Mouse (Mus musculus) hindbrain, embryonic 16.5 days (tissue): ENCODE results near the gene Arpc2. TPM values are rescaled to one million over a fixed set of nuclear protein-coding genes. Genes with fewer than 3 reads are reported as not detected.

Source experiments
- ATAC-seq: fragments of 200-750 bp; cut with Nextera tagmentation; 2 replicates; pipeline ENCODE4 v1.8.0; 2017; ENCODE audit warnings: moderate TSS enrichment, moderate library complexity
- H3K27ac ChIP-seq: fragments of 300-500 bp; sonication (generic); 2 replicates; pipeline ENCODE4 v1.5.1; 2014; ENCODE audit warnings: low read depth, mild to moderate bottlenecking, control low read depth, low read length, moderate library complexity
- H3K27me3 ChIP-seq: fragments of 300-500 bp; sonication (generic); replicated peaks from 2 replicates; pipeline ENCODE4 v1.6.1; 2014; ENCODE audit warnings: low read length; ENCODE audit not compliant: control insufficient read depth, insufficient read depth
- H3K36me3 ChIP-seq: fragments of 300-500 bp; sonication (generic); 2 replicates; pipeline ENCODE4 v1.6.1; 2014; ENCODE audit warnings: mild to moderate bottlenecking, low read length, moderate library complexity, mixed read lengths; ENCODE audit not compliant: control insufficient read depth, insufficient read depth
- H3K4me1 ChIP-seq: fragments of 300-500 bp; sonication (generic); 2 replicates; pipeline ENCODE4 v1.6.1; 2014; ENCODE audit warnings: low read depth, low read length; ENCODE audit not compliant: control insufficient read depth, insufficient read depth
- H3K4me2 ChIP-seq: fragments of 300-500 bp; sonication (generic); 2 replicates; pipeline ENCODE4 v1.6.1; 2014; ENCODE audit warnings: mild to moderate bottlenecking, low read length, control low read depth, moderate library complexity
- H3K4me3 ChIP-seq: fragments of 300-500 bp; sonication (generic); 2 replicates; pipeline ENCODE4 v1.5.1; 2014; ENCODE audit warnings: mild to moderate bottlenecking, low read length, control low read depth, moderate library complexity
- H3K9ac ChIP-seq: fragments of 300-500 bp; sonication (generic); 2 replicates; pipeline ENCODE4 v1.6.1; 2014; ENCODE audit warnings: low read depth, mild to moderate bottlenecking, control low read depth, low read length, moderate library complexity
- H3K9me3 ChIP-seq: fragments of 300-500 bp; sonication (generic); 2 replicates; pipeline ENCODE4 v1.6.1; 2014; ENCODE audit warnings: mild to moderate bottlenecking, low read length, moderate library complexity; ENCODE audit not compliant: control insufficient read depth
- WGBS: fragments of 180-500 bp; shearing (Covaris S2); extraction: QIAGEN DNeasy Blood & Tissue Kit; methylation state at CpG from one replicate; pipeline ENCODE4 v1.1.7; 2014; 5-methylcytosine and 5-hydroxymethylcytosine counted together
- polyA plus RNA-seq: library from polyadenylated mRNA; unstranded; fragments of >200 nt; fragmentation: Nextera tagmentation; extraction: Ambion mirVana; gene quantifications from 2 replicates; pipeline ENCODE4 v1.2.1, GENCODE M21; 2015

The Arpc2 gene
- polyA plus RNA-seq, 1 experiment from 2014 or later = 415 TPM

- H3K27ac ChIP-seq = no peak overlapping the region
- ATAC-seq = no peak
- H3K4me1 ChIP-seq = no peaks in the 10 kb centered on the region
- 80% methylated on average over 1 of the region's 1 CpGs for WGBS
- no peak overlapping the region for H3K4me3 ChIP-seq
- no peaks in the 10 kb centered on the region for H3K27me3 ChIP-seq
- no peak overlapping the region for H3K4me2 ChIP-seq
- no peak overlapping the region for H3K9ac ChIP-seq
- H3K36me3 ChIP-seq = peaks cover 34% of the 10 kb centered on the region
- H3K9me3 ChIP-seq = no peaks in the 10 kb centered on the region
These were observed 12.9 kb downstream of the Arpc2 start for GRCm38 (mm10) chr1:74248799-74249198.

GRCm38 (mm10) chr1:74249331-74249980 is 13.6 kb downstream of the Arpc2 start:
- 87% methylated on average over 5 of the region's 5 CpGs for WGBS
- H3K27ac ChIP-seq = no peak overlapping the region
- no peaks in the 10 kb centered on the region for H3K4me1 ChIP-seq
- peaks cover 34% of the 10 kb centered on the region for H3K36me3 ChIP-seq
- H3K4me2 ChIP-seq = no peak overlapping the region
- ATAC-seq = no peak
- H3K27me3 ChIP-seq = no peaks in the 10 kb centered on the region
- no peak overlapping the region for H3K9ac ChIP-seq
- H3K4me3 ChIP-seq = no peak overlapping the region
- no peaks in the 10 kb centered on the region for H3K9me3 ChIP-seq

DNA sequence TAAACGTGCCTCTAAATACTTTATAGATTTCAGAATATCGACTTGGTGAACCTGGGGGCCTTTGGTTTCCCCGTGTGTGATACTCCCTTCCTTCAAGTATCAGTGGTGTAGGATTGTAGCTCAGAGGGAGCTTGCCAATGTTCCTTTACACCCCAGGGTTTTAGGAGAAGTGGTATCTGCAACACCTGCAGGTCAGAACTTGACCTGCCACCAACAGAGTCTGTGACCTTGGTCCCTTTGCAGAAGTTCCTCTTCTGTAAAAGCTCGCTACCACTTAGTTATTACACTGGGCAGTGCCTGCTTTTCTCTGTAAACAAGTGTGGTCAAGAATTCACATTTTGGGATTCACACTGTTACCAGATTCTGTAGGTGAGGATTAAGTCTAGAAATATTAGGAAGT is 14.2 kb downstream of the Arpc2 start:
- no peak for ATAC-seq
- no peaks in the 10 kb centered on the region for H3K4me1 ChIP-seq
- peaks cover 34% of the 10 kb centered on the region for H3K36me3 ChIP-seq
- H3K27ac ChIP-seq = no peak overlapping the region
- no peak overlapping the region for H3K9ac ChIP-seq
- H3K4me2 ChIP-seq = no peak overlapping the region
- WGBS = 94% methylated on average over 4 of the region's 4 CpGs
- H3K9me3 ChIP-seq = no peaks in the 10 kb centered on the region
- no peaks in the 10 kb centered on the region for H3K27me3 ChIP-seq
- no peak overlapping the region for H3K4me3 ChIP-seq

DNA sequence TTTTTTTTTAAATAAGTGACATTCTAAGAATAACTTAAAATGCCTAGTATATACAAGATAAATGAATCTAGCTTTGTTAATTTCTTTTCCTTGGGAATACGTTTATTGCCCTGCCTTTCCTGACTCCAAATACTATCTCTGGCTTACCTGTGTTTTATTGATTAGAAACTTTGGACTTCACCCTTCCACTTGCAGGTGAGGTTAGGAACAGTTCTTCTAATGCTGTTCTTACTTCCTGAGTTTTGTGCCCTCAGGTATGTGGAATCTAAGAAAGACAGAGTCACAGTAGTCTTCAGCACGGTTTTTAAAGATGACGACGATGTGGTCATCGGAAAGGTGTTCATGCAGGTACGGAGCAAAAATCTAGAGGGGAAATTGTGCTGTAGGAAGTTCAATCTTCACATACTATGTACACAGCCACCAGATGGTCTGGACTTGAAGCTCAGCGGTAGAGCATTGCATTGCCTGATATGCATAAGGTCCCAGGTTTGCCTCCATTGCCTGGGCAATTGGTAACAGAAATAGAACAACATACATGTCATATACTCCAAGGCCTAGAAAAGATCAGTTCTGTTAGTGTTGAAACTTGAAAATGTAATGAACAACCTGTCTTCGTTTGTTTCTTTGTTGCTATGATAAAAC is 19.9 kb downstream of the Arpc2 start:
- no peak overlapping the region for H3K9ac ChIP-seq
- H3K4me3 ChIP-seq = no peak overlapping the region
- H3K4me1 ChIP-seq = no peaks in the 10 kb centered on the region
- ATAC-seq = no peak
- H3K27ac ChIP-seq = no peak overlapping the region
- H3K36me3 ChIP-seq = peaks cover 39% of the 10 kb centered on the region
- no peaks in the 10 kb centered on the region for H3K27me3 ChIP-seq
- no peaks in the 10 kb centered on the region for H3K9me3 ChIP-seq
- 94% methylated on average over 8 of the region's 8 CpGs for WGBS
- H3K4me2 ChIP-seq = no peak overlapping the region

DNA sequence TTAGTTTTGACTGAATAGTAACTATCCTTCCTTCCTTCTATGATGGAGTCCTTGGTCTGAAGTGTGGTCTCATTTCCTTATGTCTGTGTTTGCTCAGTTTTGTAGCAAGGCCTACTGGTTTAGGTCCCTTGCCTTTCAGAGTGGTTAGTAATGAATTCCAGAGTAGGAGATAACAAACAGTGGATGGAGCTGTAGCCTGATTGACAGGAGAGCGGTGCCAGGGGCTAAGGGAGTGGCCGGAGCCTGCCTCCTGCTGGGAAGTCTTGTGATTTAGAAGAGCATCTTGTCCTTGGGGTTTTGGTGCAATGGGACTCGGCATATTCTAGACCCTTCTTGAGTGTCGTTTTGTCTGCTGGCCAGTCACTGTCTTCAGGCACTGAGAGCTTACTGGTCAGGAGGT is 20.9 kb downstream of the Arpc2 start:
- Histone ChIP-seq H3K4me2 (no peak overlapping the region), H3K4me3 (no peak overlapping the region), H3K36me3 (peaks cover 31% of the 10 kb centered on the region), H3K9ac (no peak overlapping the region), H3K9me3 (no peaks in the 10 kb centered on the region), H3K4me1 (no peaks in the 10 kb centered on the region), H3K27ac (no peak overlapping the region), H3K27me3 (no peaks in the 10 kb centered on the region)
- whole genome bisulfite sequencing = 82% methylated on average over 4 of the region's 4 CpGs
- no peak for ATAC-seq

DNA sequence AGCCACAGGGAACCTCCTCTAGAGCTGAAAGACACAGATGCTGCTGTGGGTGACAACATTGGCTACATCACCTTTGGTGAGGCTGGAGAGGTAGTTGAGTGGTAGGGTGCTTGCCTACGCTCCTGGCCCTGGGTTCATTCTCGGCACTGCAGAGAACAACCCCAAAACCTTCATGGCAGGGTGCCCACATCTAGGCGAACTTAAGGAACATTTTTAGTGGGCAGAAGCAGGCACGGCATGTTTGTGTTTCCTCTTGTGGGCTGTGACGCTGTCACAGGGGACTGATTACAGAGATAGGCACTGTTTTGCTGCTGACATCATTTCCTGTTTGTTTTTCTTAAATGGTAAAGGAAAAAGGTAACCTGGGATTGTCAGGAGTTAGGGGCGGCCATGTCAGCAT is 26.6 kb downstream of the Arpc2 start:
- peaks cover 55% of the 10 kb centered on the region for H3K36me3 ChIP-seq
- H3K4me3 ChIP-seq = no peak overlapping the region
- ATAC-seq = no peak
- H3K9me3 ChIP-seq = no peaks in the 10 kb centered on the region
- H3K27me3 ChIP-seq = no peaks in the 10 kb centered on the region
- no peaks in the 10 kb centered on the region for H3K4me1 ChIP-seq
- 98% methylated on average over 6 of the region's 6 CpGs for WGBS
- H3K4me2 ChIP-seq = no peak overlapping the region
- H3K27ac ChIP-seq = no peak overlapping the region
- no peak overlapping the region for H3K9ac ChIP-seq

GRCm38 (mm10) chr1:74268750-74269149 is 32.9 kb downstream of the Arpc2 start:
- Histone ChIP-seq H3K4me2 (no peak overlapping the region), H3K4me3 (no peak overlapping the region), H3K27me3 (no peaks in the 10 kb centered on the region), H3K9ac (no peak overlapping the region), H3K9me3 (no peaks in the 10 kb centered on the region), H3K4me1 (no peaks in the 10 kb centered on the region), H3K27ac (no peak overlapping the region), H3K36me3 (peaks cover 46% of the 10 kb centered on the region)
- no peak for ATAC-seq
- WGBS = 92% methylated on average over 8 of the region's 8 CpGs

- H3K27me3 ChIP-seq = no peaks in the 10 kb centered on the region
- 76% methylated on average over 4 of the region's 4 CpGs for WGBS
- no peak overlapping the region for H3K4me3 ChIP-seq
- H3K9me3 ChIP-seq = no peaks in the 10 kb centered on the region
- H3K9ac ChIP-seq = no peak overlapping the region
- H3K36me3 ChIP-seq = peaks cover 19% of the 10 kb centered on the region
- no peaks in the 10 kb centered on the region for H3K4me1 ChIP-seq
- ATAC-seq = no peak
- no peak overlapping the region for H3K4me2 ChIP-seq
- H3K27ac ChIP-seq = no peak overlapping the region
These were observed 35.8 kb downstream of the Arpc2 start for GRCm38 (mm10) chr1:74271659-74272058.

- ATAC-seq = no peak
These were observed 39.1 kb downstream of the Arpc2 start for GRCm38 (mm10) chr1:74275015-74275414.

More at GRCm38 (mm10) chr1:74275015-74275414, 39.1 kb downstream of the Arpc2 start:
- WGBS = 54% methylated on average over 9 of the region's 9 CpGs
- Histone ChIP-seq H3K27me3 (no peaks in the 10 kb centered on the region), H3K9me3 (no peaks in the 10 kb centered on the region), H3K27ac (no peak overlapping the region), H3K9ac (no peak overlapping the region), H3K4me2 (no peak overlapping the region), H3K4me3 (no peak overlapping the region), H3K36me3 (0 out of 2 replicates have a peak, but pooled peaks cover under 1% of the 10 kb centered on the region), H3K4me1 (no peaks in the 10 kb centered on the region)
